Mouse (Mus musculus) heart, postnatal 0 days (tissue): ENCODE data around the gene Gm9837. TPM values are rescaled to one million over a fixed set of nuclear protein-coding genes. Genes with fewer than 3 reads are reported as not detected.

Experiments
- ATAC-seq: fragments of 200-750 bp; cut with Nextera tagmentation; 2 replicates; pipeline ENCODE4 v1.8.0; 2017; ENCODE audit warnings: low read depth, moderate number of reproducible peaks, moderate library complexity; ENCODE audit not compliant: insufficient read depth
- DNase-seq: peaks from one replicate; pipeline ENCODE4 v3.0.0-alpha.2; 2016; ENCODE audit warnings: low spot score
- H3K27ac ChIP-seq: fragments of 300-500 bp; sonication (generic); 2 replicates; pipeline ENCODE4 v1.5.1; 2014; ENCODE audit warnings: low read depth, mild to moderate bottlenecking
- H3K27me3 ChIP-seq: fragments of 300-500 bp; sonication (generic); 2 replicates; pipeline ENCODE4 v1.6.1; 2014; ENCODE audit warnings: low read length, mixed read lengths; ENCODE audit not compliant: control insufficient read depth, insufficient read depth
- H3K36me3 ChIP-seq: fragments of 300-500 bp; sonication (generic); replicated peaks from 2 replicates; pipeline ENCODE4 v1.6.1; 2014; ENCODE audit warnings: low read length, mixed read lengths; ENCODE audit not compliant: control insufficient read depth, insufficient read depth
- H3K4me1 ChIP-seq: fragments of 300-500 bp; sonication (generic); 2 replicates; pipeline ENCODE4 v1.6.1; 2014; ENCODE audit warnings: antibody characterized with exemption; ENCODE audit not compliant: control insufficient read depth, insufficient read depth
- H3K4me2 ChIP-seq: fragments of 300-500 bp; sonication (generic); 2 replicates; pipeline ENCODE4 v1.6.1; 2014; ENCODE audit warnings: low read depth, mild to moderate bottlenecking, low read length, moderate library complexity
- H3K4me3 ChIP-seq: fragments of 300-500 bp; sonication (generic); 2 replicates; pipeline ENCODE4 v1.5.1; 2014; ENCODE audit warnings: low read depth, low read length
- H3K9ac ChIP-seq: fragments of 300-500 bp; sonication (generic); replicated peaks from 2 replicates; pipeline ENCODE4 v1.6.1; 2014; ENCODE audit warnings: low read depth, low read length, mixed read lengths
- H3K9me3 ChIP-seq: fragments of 300-500 bp; sonication (generic); replicated peaks from 2 replicates; pipeline ENCODE4 v1.6.1; 2016; ENCODE audit warnings: low read length; ENCODE audit not compliant: control insufficient read depth
- CTCF ChIP-seq: IDR thresholded peaks from 2 replicates; pipeline ENCODE4 v1.5.1; 2016; ENCODE audit warnings: antibody characterized with exemption, control low read depth, low read depth
- EP300 ChIP-seq: IDR thresholded peaks from 2 replicates; pipeline ENCODE4 v1.6.1; 2016; ENCODE audit warnings: antibody characterized with exemption, low read depth
- WGBS: fragments of 180-500 bp; shearing (Covaris S2); extraction: QIAGEN DNeasy Blood & Tissue Kit; methylation state at CpG from one replicate; pipeline ENCODE4 v1.1.7; 2014; 5-methylcytosine and 5-hydroxymethylcytosine counted together
- polyA plus RNA-seq: library from polyadenylated mRNA; unstranded; fragments of >200 nt; fragmentation: Nextera tagmentation; extraction: Ambion mirVana; gene quantifications from 2 replicates; pipeline ENCODE4 v1.2.1, GENCODE M21; 2015
- total RNA-seq: library from RNA; depleted of rRNA; stranded (reverse); fragments of >200 nt; gene quantifications from 2 replicates; pipeline ENCODE4 v1.2.3, GENCODE M21; 2014; ENCODE audit warnings: low replicate concordance

The Gm9837 gene
- total and polyA plus RNA-seq, 2 experiments from 2014 or later, result not detected

- DNase-seq, result no peak
- H3K9me3 ChIP-seq, result no peaks in the 10 kb centered on the region
- H3K27me3 ChIP-seq, result no peaks in the 10 kb centered on the region
- ATAC-seq, result 0 out of 2 replicates have a peak, but pooled peaks have one; percentile 4
- WGBS, result 62% methylated on average over 3 of the region's 3 CpGs
- H3K9ac ChIP-seq, result no peak overlapping the region
- no peaks in the 10 kb centered on the region for H3K36me3 ChIP-seq
- no peak overlapping the region for H3K4me2 ChIP-seq
- H3K4me1 ChIP-seq, result no peaks in the 10 kb centered on the region
- no peak overlapping the region for H3K4me3 ChIP-seq
- peak overlapping the region; percentile 43 for H3K27ac ChIP-seq
- TF ChIP-seq CTCF, result no peak
- no peak for TF ChIP-seq EP300
Observed at GRCm38 (mm10) chr11:53508591-53508990, 38.3 kb upstream of the Gm9837 start.

GRCm38 (mm10) chr11:53508152-53508551, 37.9 kb upstream of the Gm9837 start:
- H3K9me3 ChIP-seq, result no peaks in the 10 kb centered on the region
- peak; percentile 62 for DNase-seq
- WGBS, result 56% methylated on average over 7 of the region's 7 CpGs
- H3K4me3 ChIP-seq, result no peak overlapping the region
- H3K27ac ChIP-seq, result peak overlapping the region; percentile 70
- no peaks in the 10 kb centered on the region for H3K27me3 ChIP-seq
- no peaks in the 10 kb centered on the region for H3K4me1 ChIP-seq
- TF ChIP-seq EP300, result no peak
- TF ChIP-seq CTCF, result no peak
- no peaks in the 10 kb centered on the region for H3K36me3 ChIP-seq
- no peak overlapping the region for H3K4me2 ChIP-seq
- ATAC-seq, result peak; percentile 67
- no peak overlapping the region for H3K9ac ChIP-seq

- no peak overlapping the region for H3K4me3 ChIP-seq
- TF ChIP-seq CTCF, result no peak
- no peak for TF ChIP-seq EP300
- no peaks in the 10 kb centered on the region for H3K9me3 ChIP-seq
- no peak for DNase-seq
- WGBS, result 81% methylated on average over 9 of the region's 9 CpGs
- no peaks in the 10 kb centered on the region for H3K27me3 ChIP-seq
- H3K4me1 ChIP-seq, result no peaks in the 10 kb centered on the region
- ATAC-seq, result peak; percentile 32; the same call in 1 of the 2 replicates
- H3K36me3 ChIP-seq, result no peaks in the 10 kb centered on the region
- peak overlapping the region; percentile 70 for H3K27ac ChIP-seq
- no peak overlapping the region for H3K4me2 ChIP-seq
- no peak overlapping the region for H3K9ac ChIP-seq
Observed at GRCm38 (mm10) chr11:53507098-53507805, 37.0 kb upstream of the Gm9837 start.

GRCm38 (mm10) chr11:53505026-53505663, 34.9 kb upstream of the Gm9837 start:
- H3K36me3 ChIP-seq, result no peaks in the 10 kb centered on the region
- no peak overlapping the region for H3K4me2 ChIP-seq
- no peak for DNase-seq
- H3K27me3 ChIP-seq, result no peaks in the 10 kb centered on the region
- TF ChIP-seq EP300 (no peak), CTCF (no peak)
- 77% methylated on average over 5 of the region's 5 CpGs for WGBS
- no peak overlapping the region for H3K27ac ChIP-seq
- 0 out of 2 replicates have a peak, but pooled peaks cover 6% of the 10 kb centered on the region for H3K4me1 ChIP-seq
- no peak overlapping the region for H3K4me3 ChIP-seq
- no peak overlapping the region for H3K9ac ChIP-seq
- H3K9me3 ChIP-seq, result no peaks in the 10 kb centered on the region
- no peak for ATAC-seq

GRCm38 (mm10) chr11:53504376-53504775, 34.1 kb upstream of the Gm9837 start:
- 0 out of 2 replicates have a peak, but pooled peaks cover 6% of the 10 kb centered on the region for H3K4me1 ChIP-seq

More at GRCm38 (mm10) chr11:53504376-53504775, 34.1 kb upstream of the Gm9837 start:
- Histone ChIP-seq H3K4me3 (no peak overlapping the region), H3K9me3 (no peaks in the 10 kb centered on the region), H3K36me3 (no peaks in the 10 kb centered on the region), H3K27me3 (no peaks in the 10 kb centered on the region), H3K9ac (no peak overlapping the region), H3K4me2 (no peak overlapping the region), H3K27ac (no peak overlapping the region)
- no peak for DNase-seq
- ATAC-seq, result no peak
- WGBS, result 97% methylated on average over 8 of the region's 8 CpGs
- TF ChIP-seq EP300, result no peak
- no peak for TF ChIP-seq CTCF
